Comparison of ENCODE assay signal across 10 mouse cellular contexts in genomic region chr2:60867304-60867703, GRCm38 (mm10).
"Had no signal": no experiment of that assay in that cellular context is flagged by ENCODE, and none has a peak within 500 bp of the region (broad histone marks: within the 10 kb centered on the region; RNA-seq: fewer than 3 reads in every experiment).

No protein-coding gene starts in this region.

- H3K9me3 ChIP-seq: intestine, embryonic 15.5 days; kidney, embryonic 15.5 days; limb, embryonic 10.5 days; midbrain, embryonic 12.5 days had no signal

- H3K4me2 ChIP-seq: intestine, embryonic 15.5 days; kidney, embryonic 15.5 days; midbrain, embryonic 12.5 days had no signal

- H3K27ac ChIP-seq: intestine, embryonic 15.5 days; kidney, embryonic 15.5 days; limb, embryonic 10.5 days; midbrain, embryonic 12.5 days had no signal

- H3K36me3 ChIP-seq: intestine, embryonic 15.5 days; midbrain, embryonic 12.5 days had no signal

- ATAC-seq: intestine, embryonic 15.5 days; midbrain, embryonic 16.5 days had no signal

- DNase-seq: kidney, adult 2 months; kidney, postnatal 14 days; spleen, adult 18-20 months; thymus, adult 2 months; thymus, postnatal 25 days had no signal

- H3K9ac ChIP-seq: intestine, embryonic 15.5 days; kidney, embryonic 15.5 days; midbrain, embryonic 12.5 days had no signal

- H3K4me3 ChIP-seq: intestine, embryonic 15.5 days; kidney, embryonic 15.5 days; limb, embryonic 10.5 days; midbrain, embryonic 12.5 days had no signal

- H3K27me3 ChIP-seq: intestine, embryonic 15.5 days; kidney, embryonic 15.5 days had no signal
